Mouse (Mus musculus): ENCODE data around the gene Ppp4r4.

GRCm38 (mm10) chr12:103643818-103644217 lies 111.7 kb downstream of the Ppp4r4 start:
- TF ChIP-seq CTCF (IDR thresholded peaks at IDR 0.05; ENCODE audit: borderline replicate concordance, extremely low read depth, insufficient read depth, insufficient read length), result no peak
- no peak for TF ChIP-seq POLR2A (IDR thresholded peaks at IDR 0.05; ENCODE audit: borderline replicate concordance, extremely low read depth, insufficient read depth, insufficient read length, poor library complexity, severe bottlenecking)
